Mouse (Mus musculus): ENCODE results near the gene Zfhx3. TPM values are rescaled to one million over a fixed set of nuclear protein-coding genes. Genes with fewer than 3 reads are reported as not detected.

Gene Zfhx3
- total and polyA plus RNA-seq, 2 experiments from 2014 or later, result 9.6 to 13.8 TPM

DNA sequence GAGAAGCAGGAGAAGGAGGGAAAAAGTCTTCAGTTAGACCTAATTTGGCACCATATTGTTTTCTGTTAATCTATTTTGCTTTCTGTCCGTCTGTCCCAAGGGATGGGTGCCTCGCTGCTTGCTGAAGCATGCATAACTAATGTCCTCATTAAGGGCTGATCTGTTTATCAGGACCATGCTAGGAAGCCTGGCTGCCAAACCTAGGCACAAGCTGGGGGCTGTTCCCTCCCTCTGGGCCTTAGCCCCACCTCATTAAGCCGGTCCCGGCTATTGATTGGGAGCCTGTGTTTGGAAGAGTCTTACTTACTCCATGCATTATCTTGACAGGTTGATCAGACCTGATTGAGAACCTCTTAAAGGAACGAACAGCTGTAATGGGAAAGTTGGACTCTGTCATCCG, 903.7 kb downstream of the Zfhx3 start:
- Histone ChIP-seq H3K4me2 (ENCODE audit: low read depth) (no peak overlapping the region), H3K27me3 (ENCODE audit: insufficient read depth, low read length) (no peaks in the 10 kb centered on the region), H3K27ac (ENCODE audit: low read depth, low read length) (no peak overlapping the region), H3K4me1 (ENCODE audit: insufficient read depth) (no peaks in the 10 kb centered on the region), H3K9me3 (ENCODE audit: low read length) (no peaks in the 10 kb centered on the region), H3K9ac (no peak overlapping the region), H3K4me3 (ENCODE audit: low read depth, low read length) (no peak overlapping the region), H3K36me3 (ENCODE audit: insufficient read depth) (no peaks in the 10 kb centered on the region)
- 17% methylated on average over 6 of the region's 6 CpGs for WGBS
- ATAC-seq (no peak), DNase-seq (no peak)
- no peak for TF ChIP-seq CTCF (IDR thresholded peaks at IDR 0.05; ENCODE audit: low read depth)

GRCm38 (mm10) chr8:108846827-108847226, 904.4 kb downstream of the Zfhx3 start:
- H3K36me3 ChIP-seq (ENCODE audit: insufficient read depth), result no peaks in the 10 kb centered on the region
- no peak for DNase-seq
- WGBS, result 66% methylated on average over 11 of the region's 11 CpGs
- H3K4me3 ChIP-seq (ENCODE audit: low read depth, low read length), result no peak overlapping the region
- H3K9ac ChIP-seq, result no peak overlapping the region
- no peaks in the 10 kb centered on the region for H3K4me1 ChIP-seq (ENCODE audit: insufficient read depth)
- TF ChIP-seq CTCF (IDR thresholded peaks at IDR 0.05; ENCODE audit: low read depth), result no peak
- H3K27ac ChIP-seq (ENCODE audit: low read depth, low read length), result no peak overlapping the region
- H3K4me2 ChIP-seq (ENCODE audit: low read depth), result no peak overlapping the region
- no peaks in the 10 kb centered on the region for H3K9me3 ChIP-seq (ENCODE audit: low read length)
- ATAC-seq, result no peak
- H3K27me3 ChIP-seq (ENCODE audit: insufficient read depth, low read length), result no peaks in the 10 kb centered on the region

- H3K36me3 ChIP-seq (ENCODE audit: insufficient read depth), result no peaks in the 10 kb centered on the region
- H3K4me3 ChIP-seq (ENCODE audit: low read depth, low read length), result no peak overlapping the region
- TF ChIP-seq CTCF (IDR thresholded peaks at IDR 0.05; ENCODE audit: low read depth), result no peak
- no peak for DNase-seq
- no peak overlapping the region for H3K27ac ChIP-seq (ENCODE audit: low read depth, low read length)
- no peaks in the 10 kb centered on the region for H3K27me3 ChIP-seq (ENCODE audit: insufficient read depth, low read length)
- no peaks in the 10 kb centered on the region for H3K9me3 ChIP-seq (ENCODE audit: low read length)
- no peak overlapping the region for H3K4me2 ChIP-seq (ENCODE audit: low read depth)
- 71% methylated on average over 2 of the region's 2 CpGs for WGBS
- ATAC-seq, result no peak
- H3K4me1 ChIP-seq (ENCODE audit: insufficient read depth), result no peaks in the 10 kb centered on the region
- no peak overlapping the region for H3K9ac ChIP-seq
These were observed 904.9 kb downstream of the Zfhx3 start for GRCm38 (mm10) chr8:108847356-108847755.

GRCm38 (mm10) chr8:108848484-108848883, 906.0 kb downstream of the Zfhx3 start:
- H3K27ac ChIP-seq (ENCODE audit: low read depth, low read length), result no peak overlapping the region
- TF ChIP-seq CTCF (IDR thresholded peaks at IDR 0.05; ENCODE audit: low read depth), result no peak
- H3K4me1 ChIP-seq (ENCODE audit: insufficient read depth), result no peaks in the 10 kb centered on the region
- no peak overlapping the region for H3K4me3 ChIP-seq (ENCODE audit: low read depth, low read length)
- no peaks in the 10 kb centered on the region for H3K36me3 ChIP-seq (ENCODE audit: insufficient read depth)
- DNase-seq (no peak), ATAC-seq (no peak)
- H3K27me3 ChIP-seq (ENCODE audit: insufficient read depth, low read length), result no peaks in the 10 kb centered on the region
- no peak overlapping the region for H3K9ac ChIP-seq
- 75% methylated on average over 3 of the region's 3 CpGs for WGBS
- no peak overlapping the region for H3K4me2 ChIP-seq (ENCODE audit: low read depth)
- no peaks in the 10 kb centered on the region for H3K9me3 ChIP-seq (ENCODE audit: low read length)

DNA sequence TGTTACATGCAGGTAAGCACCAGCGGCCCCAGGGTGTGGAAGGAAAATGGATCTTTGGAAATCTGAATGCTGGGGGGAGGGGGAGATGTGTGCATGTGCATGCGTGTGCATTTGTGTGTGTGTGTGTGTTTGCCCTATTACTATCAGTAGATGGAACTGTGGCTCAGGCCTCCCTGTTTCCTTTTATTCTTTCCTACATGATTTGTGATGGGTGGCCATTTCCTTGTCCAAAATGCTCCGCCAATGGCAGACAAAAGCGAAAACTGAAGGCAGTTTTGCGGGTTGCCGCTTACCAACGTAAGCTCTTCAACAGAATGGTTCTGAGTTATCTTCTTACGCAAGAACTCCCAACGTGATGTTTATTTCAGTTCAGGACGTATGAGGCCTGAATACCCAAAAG, 910.6 kb downstream of the Zfhx3 start:
- Histone ChIP-seq H3K27me3 (ENCODE audit: insufficient read depth, low read length) (no peaks in the 10 kb centered on the region), H3K4me1 (ENCODE audit: insufficient read depth) (no peaks in the 10 kb centered on the region), H3K9me3 (ENCODE audit: low read length) (no peaks in the 10 kb centered on the region), H3K4me2 (ENCODE audit: low read depth) (no peak overlapping the region), H3K36me3 (ENCODE audit: insufficient read depth) (no peaks in the 10 kb centered on the region), H3K27ac (ENCODE audit: low read depth, low read length) (no peak overlapping the region), H3K4me3 (ENCODE audit: low read depth, low read length) (no peak overlapping the region), H3K9ac (no peak overlapping the region)
- ATAC-seq (no peak), DNase-seq (no peak)
- 88% methylated on average over 10 of the region's 10 CpGs for WGBS
- no peak for TF ChIP-seq CTCF (IDR thresholded peaks at IDR 0.05; ENCODE audit: low read depth)

GRCm38 (mm10) chr8:108854444-108855102, 912.1 kb downstream of the Zfhx3 start:
- WGBS, result 64% methylated on average over 12 of the region's 12 CpGs
- H3K27me3 ChIP-seq (ENCODE audit: insufficient read depth, low read length), result no peaks in the 10 kb centered on the region
- DNase-seq (no peak), ATAC-seq (no peak)
- no peaks in the 10 kb centered on the region for H3K9me3 ChIP-seq (ENCODE audit: low read length)
- no peak overlapping the region for H3K9ac ChIP-seq
- no peak overlapping the region for H3K4me3 ChIP-seq (ENCODE audit: low read depth, low read length)
- no peak overlapping the region for H3K27ac ChIP-seq (ENCODE audit: low read depth, low read length)
- no peak for TF ChIP-seq CTCF (IDR thresholded peaks at IDR 0.05; ENCODE audit: low read depth)
- H3K4me2 ChIP-seq (ENCODE audit: low read depth), result no peak overlapping the region
- H3K4me1 ChIP-seq (ENCODE audit: insufficient read depth), result no peaks in the 10 kb centered on the region
- H3K36me3 ChIP-seq (ENCODE audit: insufficient read depth), result no peaks in the 10 kb centered on the region

- H3K4me1 ChIP-seq (ENCODE audit: insufficient read depth), result peaks cover 12% of the 10 kb centered on the region; the same call in 1 of the 2 replicates
- no peak for TF ChIP-seq CTCF (IDR thresholded peaks at IDR 0.05; ENCODE audit: low read depth)
- no peak overlapping the region for H3K4me3 ChIP-seq (ENCODE audit: low read depth, low read length)
- ATAC-seq (peak; percentile 16; the same call in 1 of the 2 replicates), DNase-seq (no peak)
- no peak overlapping the region for H3K27ac ChIP-seq (ENCODE audit: low read depth, low read length)
- no peaks in the 10 kb centered on the region for H3K27me3 ChIP-seq (ENCODE audit: insufficient read depth, low read length)
- no peak overlapping the region for H3K9ac ChIP-seq
- H3K4me2 ChIP-seq (ENCODE audit: low read depth), result no peak overlapping the region
- H3K36me3 ChIP-seq (ENCODE audit: insufficient read depth), result no peaks in the 10 kb centered on the region
- no peaks in the 10 kb centered on the region for H3K9me3 ChIP-seq (ENCODE audit: low read length)
- WGBS, result 70% methylated on average over 8 of the region's 8 CpGs
These were observed 916.6 kb downstream of the Zfhx3 start for GRCm38 (mm10) chr8:108859001-108859400.
